Mouse (Mus musculus) CH12.LX (cell line): ENCODE results near the gene Tecta. TPM values are rescaled to one million over a fixed set of nuclear protein-coding genes. Genes with fewer than 3 reads are reported as not detected.

ENCODE experiments used
- DNase-seq: peaks from one replicate; pipeline ENCODE4 v3.0.0-alpha.2; 2013; ENCODE audit errors: extremely low read depth
- H3K27ac ChIP-seq: 2 replicates; pipeline ENCODE4 v1.5.1; 2012; ENCODE audit warnings: low read depth, mild to moderate bottlenecking, control low read depth, moderate library complexity; ENCODE audit not compliant: insufficient read depth
- H3K27me3 ChIP-seq: replicated peaks from 2 replicates; pipeline ENCODE3; 2012; ENCODE audit warnings: inconsistent platforms
- H3K36me3 ChIP-seq, 2 experiments: replicated peaks in 1 of 2; 2 replicates each; pipeline versions ENCODE3 to v1.6.1; 2012; ENCODE audit warnings: inconsistent platforms in 1 of 2, low read length in 1 of 2, mild to moderate bottlenecking in 1 of 2, mixed read lengths in 1 of 2, moderate library complexity in 1 of 2; ENCODE audit not compliant: control insufficient read depth in 1 of 2, insufficient read depth in 1 of 2
- H3K4me1 ChIP-seq, 2 experiments: 2 replicates each; pipeline ENCODE4 v1.6.1; 2012; ENCODE audit warnings: inconsistent platforms in 1 of 2, moderate library complexity in 1 of 2; ENCODE audit not compliant: insufficient read depth in 2 of 2, control insufficient read depth in 1 of 2
- H3K4me2 ChIP-seq: 2 replicates; pipeline ENCODE4 v1.6.1; 2012; ENCODE audit warnings: low read depth, mild to moderate bottlenecking, control low read depth; ENCODE audit not compliant: poor library complexity, insufficient read depth, severe bottlenecking
- H3K4me3 ChIP-seq, 3 experiments: fragments of 150-350 bp in 1 of 3; sonication (generic) in 1 of 3; replicated peaks in 1 of 3; 2 replicates each; pipeline versions ENCODE3 to v1.5.1; 2011 to 2012; ENCODE audit warnings: low read depth in 2 of 3, low read length in 2 of 3, mild to moderate bottlenecking in 2 of 3, moderate library complexity in 2 of 3, control low read depth in 1 of 3, improper control_type of control experiment in 1 of 3, inconsistent platforms in 1 of 3, mixed read lengths in 1 of 3; ENCODE audit not compliant: poor library complexity in 1 of 3
- H3K79me2 ChIP-seq: replicated peaks from 2 replicates; pipeline ENCODE4 v1.6.1; 2012; ENCODE audit warnings: mild to moderate bottlenecking, moderate library complexity; ENCODE audit not compliant: control insufficient read depth, poor library complexity, insufficient read depth, severe bottlenecking; ENCODE audit errors: extremely low read depth
- H3K9ac ChIP-seq: 2 replicates; pipeline ENCODE4 v1.6.1; 2012; ENCODE audit warnings: low read depth, mild to moderate bottlenecking, control low read depth, moderate library complexity; ENCODE audit not compliant: insufficient read depth
- H3K9me3 ChIP-seq: replicated peaks from 2 replicates; pipeline ENCODE3; 2012; ENCODE audit warnings: low read length, inconsistent platforms, mixed read lengths
- BHLHE40 ChIP-seq: IDR thresholded peaks from 2 replicates; pipeline ENCODE4 v1.6.1; 2011; ENCODE audit warnings: mild to moderate bottlenecking, low read depth, low read length, improper control_type of control experiment
- CHD1 ChIP-seq: IDR thresholded peaks from 2 replicates; pipeline ENCODE4 v1.6.1; 2012; ENCODE audit warnings: low read depth, low read length, improper control_type of control experiment, inconsistent platforms
- CHD2 ChIP-seq: IDR thresholded peaks from 2 replicates; pipeline ENCODE4 v1.6.1; 2011; ENCODE audit warnings: low read length, improper control_type of control experiment
- CTCF ChIP-seq, 2 experiments: IDR thresholded peaks in 1 of 2; conservative IDR thresholded peaks in 1 of 2; 2 replicates each; pipeline ENCODE4 v1.5.1; 2011 to 2012; ENCODE audit warnings: low read depth in 2 of 2, low read length in 2 of 2, improper control_type of control experiment in 1 of 2, inconsistent platforms in 1 of 2, mild to moderate bottlenecking in 1 of 2, moderate library complexity in 1 of 2
- E2F4 ChIP-seq: IDR thresholded peaks from 2 replicates; pipeline ENCODE4 v1.6.1; 2011; ENCODE audit warnings: low read depth, low read length, improper control_type of control experiment; ENCODE audit not compliant: insufficient replicate concordance
- ELF1 ChIP-seq: IDR thresholded peaks from 2 replicates; pipeline ENCODE4 v1.6.1; 2014; ENCODE audit warnings: low read depth, mild to moderate bottlenecking, inconsistent platforms, low read length, improper control_type of control experiment
- EP300 ChIP-seq: IDR thresholded peaks from 2 replicates; pipeline ENCODE4 v1.6.1; 2011; ENCODE audit warnings: low read length, improper control_type of control experiment
- ETS1 ChIP-seq: conservative IDR thresholded peaks from 2 replicates; pipeline ENCODE4 v1.6.1; 2012; ENCODE audit warnings: low read depth, mild to moderate bottlenecking, inconsistent platforms, low read length, improper control_type of control experiment, moderate library complexity
- GABPA ChIP-seq: IDR thresholded peaks from 2 replicates; pipeline ENCODE4 v1.6.1; 2012; ENCODE audit warnings: low read depth, low read length, improper control_type of control experiment, inconsistent platforms; ENCODE audit not compliant: insufficient replicate concordance
- HCFC1 ChIP-seq: IDR thresholded peaks from 2 replicates; pipeline ENCODE4 v1.6.1; 2012; ENCODE audit warnings: low read depth, mild to moderate bottlenecking, inconsistent platforms, low read length, improper control_type of control experiment
- IRF4 ChIP-seq: IDR thresholded peaks from 2 replicates; pipeline ENCODE4 v1.6.1; 2014; ENCODE audit warnings: low read depth, mild to moderate bottlenecking, inconsistent platforms, low read length, improper control_type of control experiment
- JUN ChIP-seq: IDR thresholded peaks from 2 replicates; pipeline ENCODE4 v1.6.1; 2011; ENCODE audit warnings: low read depth, mild to moderate bottlenecking, low read length, improper control_type of control experiment, moderate library complexity; ENCODE audit not compliant: insufficient read depth
- JUND ChIP-seq: conservative IDR thresholded peaks from 2 replicates; pipeline ENCODE4 v1.6.1; 2011; ENCODE audit warnings: low read depth, low read length, improper control_type of control experiment
- KAT2A ChIP-seq: IDR thresholded peaks from 2 replicates; pipeline ENCODE4 v1.6.1; 2012; ENCODE audit warnings: low read length, improper control_type of control experiment, inconsistent platforms; ENCODE audit not compliant: insufficient replicate concordance
- MAFK ChIP-seq: IDR thresholded peaks from 2 replicates; pipeline ENCODE4 v1.6.1; 2011; ENCODE audit warnings: low read length, improper control_type of control experiment; ENCODE audit not compliant: insufficient replicate concordance
- MAX ChIP-seq: IDR thresholded peaks from 2 replicates; pipeline ENCODE4 v1.6.1; 2011; ENCODE audit warnings: low read length, improper control_type of control experiment
- MAZ ChIP-seq: IDR thresholded peaks from 2 replicates; pipeline ENCODE4 v1.6.1; 2012; ENCODE audit warnings: low read depth, mild to moderate bottlenecking, inconsistent platforms, low read length, improper control_type of control experiment, moderate library complexity
- MEF2A ChIP-seq: IDR thresholded peaks from 2 replicates; pipeline ENCODE4 v1.6.1; 2014; ENCODE audit warnings: low read depth, mild to moderate bottlenecking, inconsistent platforms, low read length, improper control_type of control experiment, borderline replicate concordance
- MXI1 ChIP-seq: IDR thresholded peaks from 2 replicates; pipeline ENCODE4 v1.6.1; 2011; ENCODE audit warnings: mild to moderate bottlenecking, low read depth, low read length, improper control_type of control experiment
- MYC ChIP-seq: IDR thresholded peaks from 2 replicates; pipeline ENCODE4 v1.6.1; 2011; ENCODE audit warnings: low read depth, mild to moderate bottlenecking, improper control_type of control experiment, low read length
- NELFE ChIP-seq: IDR thresholded peaks from 2 replicates; pipeline ENCODE4 v1.6.1; 2011; ENCODE audit warnings: low read depth, low read length, improper control_type of control experiment
- NRF1 ChIP-seq: IDR thresholded peaks from 2 replicates; pipeline ENCODE4 v1.6.1; 2014; ENCODE audit warnings: low read depth, mild to moderate bottlenecking, inconsistent platforms, low read length, improper control_type of control experiment, moderate library complexity
- PAX5 ChIP-seq: IDR thresholded peaks from 2 replicates; pipeline ENCODE4 v1.6.1; 2012; ENCODE audit warnings: low read length, inconsistent platforms, mixed read lengths
- POLR2A ChIP-seq: IDR thresholded peaks from 2 replicates; pipeline ENCODE4 v1.6.1; 2011; ENCODE audit warnings: low read depth, mild to moderate bottlenecking, improper control_type of control experiment, low read length
- POLR2AphosphoS2 ChIP-seq: IDR thresholded peaks from 2 replicates; pipeline ENCODE4 v1.6.1; 2011; ENCODE audit warnings: low read depth, low read length, improper control_type of control experiment
- RAD21 ChIP-seq: IDR thresholded peaks from 2 replicates; pipeline ENCODE4 v1.6.1; 2011; ENCODE audit warnings: low read depth, mild to moderate bottlenecking, low read length, improper control_type of control experiment, moderate library complexity
- RCOR1 ChIP-seq: conservative IDR thresholded peaks from 2 replicates; pipeline ENCODE4 v1.6.1; 2012; ENCODE audit warnings: low read depth, mild to moderate bottlenecking, inconsistent platforms, low read length, improper control_type of control experiment
- SIN3A ChIP-seq: IDR thresholded peaks from 2 replicates; pipeline ENCODE4 v1.6.1; 2012; ENCODE audit warnings: low read length, improper control_type of control experiment, inconsistent platforms
- SMC3 ChIP-seq: IDR thresholded peaks from 2 replicates; pipeline ENCODE4 v1.6.1; 2011; ENCODE audit warnings: low read depth, low read length, improper control_type of control experiment
- TBP ChIP-seq: conservative IDR thresholded peaks from 2 replicates; pipeline ENCODE4 v1.6.1; 2011; ENCODE audit warnings: low read depth, low read length, improper control_type of control experiment
- TCF12 ChIP-seq: IDR thresholded peaks from 2 replicates; pipeline ENCODE4 v1.6.1; 2014; ENCODE audit warnings: low read depth, mild to moderate bottlenecking, inconsistent platforms, low read length, improper control_type of control experiment
- UBTF ChIP-seq: IDR thresholded peaks from 2 replicates; pipeline ENCODE4 v1.6.1; 2012; ENCODE audit warnings: low read depth, mild to moderate bottlenecking, inconsistent platforms, low read length, improper control_type of control experiment, moderate library complexity
- USF1 ChIP-seq: IDR thresholded peaks from 2 replicates; pipeline ENCODE4 v1.6.1; 2014; ENCODE audit warnings: low read depth, mild to moderate bottlenecking, inconsistent platforms, low read length, improper control_type of control experiment
- USF2 ChIP-seq: conservative IDR thresholded peaks from 2 replicates; pipeline ENCODE4 v1.6.1; 2011; ENCODE audit warnings: low read depth, low read length, improper control_type of control experiment
- ZC3H11A ChIP-seq: IDR thresholded peaks from 2 replicates; pipeline ENCODE4 v1.6.1; 2012; ENCODE audit warnings: low read depth, mild to moderate bottlenecking, inconsistent platforms, low read length, improper control_type of control experiment
- ZKSCAN1 ChIP-seq: IDR thresholded peaks from 2 replicates; pipeline ENCODE4 v1.6.1; 2012; ENCODE audit warnings: low read depth, inconsistent platforms, low read length, improper control_type of control experiment, borderline replicate concordance
- ZMIZ1 ChIP-seq: IDR thresholded peaks from 2 replicates; pipeline ENCODE4 v1.6.1; 2012; ENCODE audit warnings: low read depth, mild to moderate bottlenecking, inconsistent platforms, low read length, improper control_type of control experiment
- ZNF384 ChIP-seq: IDR thresholded peaks from 2 replicates; pipeline ENCODE4 v1.6.1; 2012; ENCODE audit warnings: low read depth, low read length, improper control_type of control experiment, inconsistent platforms
- dilution Hi-C: fragments of 300-500 bp; cut with MboI; formaldehyde crosslinking; loops from 2 replicates; pipeline ENCODE4 v1.14.3; 2020; ENCODE audit warnings: low sequenced_read_pairs; ENCODE audit not compliant: extremely low pct_unique_long_range_greater_than_20kb, extremely low pct_ligation_motif_present
- in situ Hi-C: fragments of 300-500 bp; cut with MboI; formaldehyde crosslinking; loops from 3 replicates; pipeline ENCODE4 v1.14.3; 2019; ENCODE audit warnings: low sequenced_read_pairs, low pct_ligation_motif_present, low pct_unique_long_range_greater_than_20kb, mixed read lengths
- polyA plus RNA-seq: library from polyadenylated mRNA; unstranded; fragments of >175 nt; gene quantifications from 2 replicates; pipeline ENCODE4 v1.2.1, GENCODE M21; 2012; ENCODE audit warnings: low read depth; ENCODE audit not compliant: insufficient read length
- total RNA-seq, 2 experiments: library from RNA; depleted of rRNA; stranded (reverse); fragments of 300-350 nt in 1 of 2; fragments of >200 nt in 1 of 2; gene quantifications; 2 replicates each; pipeline ENCODE4 v1.2.3; 2012 to 2014

The Tecta gene
- total and polyA plus RNA-seq, 3 experiments: 0.04 to 0.09 TPM; not detected in 1

DNA sequence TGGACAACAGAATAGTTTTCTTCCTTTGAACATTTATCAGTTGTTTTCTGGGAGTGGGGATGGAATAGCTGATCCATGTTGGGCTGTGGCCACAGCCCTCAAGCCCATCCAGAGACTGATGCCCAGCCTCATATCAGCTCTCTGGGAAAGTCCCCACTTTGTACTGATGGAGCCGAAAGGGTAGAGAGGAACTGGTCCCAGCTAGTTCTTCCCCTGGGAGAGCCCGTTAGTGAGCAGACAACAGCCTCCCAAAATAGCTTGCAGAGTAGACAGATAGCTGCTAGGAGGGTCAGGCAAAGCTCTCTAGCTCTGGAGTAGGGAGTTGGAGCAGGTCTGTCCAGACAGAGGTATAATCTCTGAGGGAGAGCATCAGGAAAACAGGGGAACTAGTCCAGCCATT is 3.6 kb downstream of the Tecta start:
- no peak overlapping the region for H3K4me3 ChIP-seq
- no peaks in the 10 kb centered on the region for H3K36me3 ChIP-seq
- peak overlapping the region; percentile 44 for H3K4me2 ChIP-seq
- dilution Hi-C loops (no loop called here), in situ Hi-C loops (loop anchor here (5.0 to 25.0 kb wide), 2 partner anchors 76 to 391 kb away; no protein-coding TSS in a partner anchor)
- H3K27me3 ChIP-seq: no peaks in the 10 kb centered on the region
- no peak for TF ChIP-seq MAZ
- no peak for TF ChIP-seq TBP
- no peak for TF ChIP-seq UBTF
- TF ChIP-seq RCOR1: 0 out of 2 replicates have a peak, but pooled peaks have one; percentile 76
- no peak for TF ChIP-seq CHD1
- no peak for TF ChIP-seq ZC3H11A
- TF ChIP-seq PAX5: no peak
- no peak for TF ChIP-seq USF1
- TF ChIP-seq EP300: peak; percentile 86
- no peak for TF ChIP-seq ZNF384
- no peak for TF ChIP-seq POLR2A
- no peak for TF ChIP-seq MAX
- peak; percentile 36; the same call in 1 of the 2 replicates for TF ChIP-seq CHD2
- peak; percentile 88 for TF ChIP-seq IRF4
- peak; percentile 40; the same call in 1 of the 2 replicates for TF ChIP-seq NELFE
- no peak for TF ChIP-seq NRF1
- TF ChIP-seq TCF12: no peak
- peak; percentile 33 for TF ChIP-seq ETS1
- no peak for TF ChIP-seq MYC
- no peak for TF ChIP-seq USF2
- no peak for TF ChIP-seq JUND
- TF ChIP-seq SMC3: no peak
- TF ChIP-seq JUN: no peak
- 0 out of 2 replicates have a peak, but pooled peaks have one; percentile 39 for TF ChIP-seq ZMIZ1
- no peak for TF ChIP-seq GABPA
- peak; percentile 54; the same call in 1 of the 2 replicates for TF ChIP-seq SIN3A
- no peak for TF ChIP-seq RAD21
- no peak for TF ChIP-seq CTCF (conservative IDR thresholded peaks at IDR 0.05 in 1 of 2, IDR thresholded peaks at IDR 0.05 in 1 of 2; ENCODE audit: low read depth in 2 of 2, low read length in 2 of 2)
- peak; percentile 38; the same call in 1 of the 2 replicates for TF ChIP-seq BHLHE40
- no peak for TF ChIP-seq HCFC1
- TF ChIP-seq MXI1: no peak
- 0 out of 2 replicates have a peak, but pooled peaks have one; percentile 47 for TF ChIP-seq KAT2A
- no peak for TF ChIP-seq ZKSCAN1
- no peak for TF ChIP-seq E2F4
- 0 out of 2 replicates have a peak, but pooled peaks have one; percentile 35 for TF ChIP-seq MAFK
- peak; percentile 97 for TF ChIP-seq MEF2A
- TF ChIP-seq ELF1: no peak
- no peak for TF ChIP-seq POLR2AphosphoS2
- peaks cover 31 to 73% of the 10 kb centered on the region in 2 experiments for H3K4me1 ChIP-seq
- no peaks in the 10 kb centered on the region for H3K79me2 ChIP-seq
- H3K27ac ChIP-seq: no peak overlapping the region
- no peaks in the 10 kb centered on the region for H3K9me3 ChIP-seq
- DNase-seq: peak; percentile 79
- H3K9ac ChIP-seq: no peak overlapping the region
